In the genomic region with DNA sequence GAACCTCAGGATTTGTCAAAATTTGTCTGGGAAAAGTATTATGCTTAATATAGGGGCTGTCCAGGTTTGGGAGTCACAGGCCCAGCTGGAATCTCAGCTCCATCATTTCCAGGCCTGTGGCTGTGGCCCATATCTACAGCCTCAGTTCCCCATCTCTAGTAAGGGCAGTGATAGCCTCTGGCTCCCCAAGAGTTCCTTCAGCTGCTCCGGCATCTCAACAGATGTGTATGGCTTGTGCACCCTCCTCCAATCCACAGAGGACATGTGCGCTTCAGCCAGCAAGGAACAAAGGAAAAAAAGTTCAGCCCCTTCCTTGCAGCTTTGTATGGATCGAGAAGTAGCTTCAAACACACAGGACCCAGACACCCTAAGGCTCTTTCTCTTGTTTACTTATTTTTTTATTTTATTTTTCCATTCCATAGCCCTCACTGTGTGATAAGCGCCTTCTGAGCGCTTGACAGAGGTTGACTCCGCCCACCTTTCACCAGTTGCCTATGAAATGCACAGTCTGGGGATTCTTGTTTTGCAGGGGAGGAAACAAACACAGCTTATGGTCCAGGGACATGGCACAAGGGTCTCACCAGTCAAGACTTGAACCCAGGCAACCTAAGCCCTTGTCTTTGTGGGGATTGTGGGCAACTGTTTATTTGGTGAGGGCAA, we compare ENCODE assay signal across 11 mouse cellular contexts.
DNase-seq lines count a peak whose midpoint lies in the region; ATAC-seq and TF ChIP-seq lines count a peak whose summit lies in the region.
"Had no signal": no experiment of that assay in that cellular context is flagged by ENCODE, and none has a peak within 500 bp of the region (broad histone marks: within the 10 kb centered on the region; RNA-seq: fewer than 3 reads in every experiment).

No protein-coding gene starts in this region.

- WGBS in forebrain, embryonic 10.5 days, result 90% methylated on average over 6 of the region's 6 CpGs
- 92% methylated on average over 6 of the region's 6 CpGs for WGBS in forebrain, embryonic 13.5 days
- WGBS in spleen, adult 2 months, result 89% methylated on average over 6 of the region's 6 CpGs
- 83% methylated on average over 6 of the region's 6 CpGs for WGBS in limb, embryonic 12.5 days

- no peaks in the 10 kb centered on the region for H3K9me3 ChIP-seq in forebrain, embryonic 10.5 days
- H3K9me3 ChIP-seq in forebrain, embryonic 13.5 days (replicated peaks), result no peaks in the 10 kb centered on the region
- no peaks in the 10 kb centered on the region for H3K9me3 ChIP-seq in limb, embryonic 12.5 days
- H3K9me3 ChIP-seq: forebrain, embryonic 12.5 days; midbrain, embryonic 13.5 days had no signal

- no peaks in the 10 kb centered on the region for H3K27me3 ChIP-seq in forebrain, embryonic 10.5 days (ENCODE audit: poor library complexity, severe bottlenecking)
- H3K27me3 ChIP-seq in forebrain, embryonic 13.5 days, result no peaks in the 10 kb centered on the region
- no peaks in the 10 kb centered on the region for H3K27me3 ChIP-seq in spleen, adult 2 months (ENCODE audit: control insufficient read depth, insufficient read depth, low read length)
- H3K27me3 ChIP-seq in limb, embryonic 12.5 days, result no peaks in the 10 kb centered on the region; the same call in 1 of the 2 replicates
- H3K27me3 ChIP-seq: forebrain, embryonic 12.5 days; midbrain, embryonic 13.5 days had no signal

- no peak overlapping the region for H3K4me3 ChIP-seq in forebrain, embryonic 10.5 days
- no peak overlapping the region for H3K4me3 ChIP-seq in forebrain, embryonic 13.5 days
- H3K4me3 ChIP-seq in spleen, adult 2 months (ENCODE audit: extremely low read depth, insufficient read depth, insufficient read length), result no peak overlapping the region
- no peak overlapping the region for H3K4me3 ChIP-seq in limb, embryonic 12.5 days (replicated peaks)
- H3K4me3 ChIP-seq: forebrain, embryonic 12.5 days; midbrain, embryonic 13.5 days had no signal

- no peak overlapping the region for H3K4me2 ChIP-seq in forebrain, embryonic 13.5 days
- no peak overlapping the region for H3K4me2 ChIP-seq in limb, embryonic 12.5 days
- H3K4me2 ChIP-seq: forebrain, embryonic 12.5 days; midbrain, embryonic 13.5 days had no signal

- H3K36me3 ChIP-seq in forebrain, embryonic 10.5 days (replicated peaks), result no peaks in the 10 kb centered on the region
- no peaks in the 10 kb centered on the region for H3K36me3 ChIP-seq in forebrain, embryonic 13.5 days (ENCODE audit: poor library complexity, severe bottlenecking)
- H3K36me3 ChIP-seq in spleen, adult 2 months (ENCODE audit: control insufficient read depth, insufficient read depth, low read length), result no peaks in the 10 kb centered on the region
- H3K36me3 ChIP-seq in limb, embryonic 12.5 days, result no peaks in the 10 kb centered on the region
- H3K36me3 ChIP-seq: forebrain, embryonic 12.5 days; midbrain, embryonic 13.5 days had no signal

- TF ChIP-seq CTCF in spleen, adult 2 months (IDR thresholded peaks at IDR 0.05; ENCODE audit: extremely low read depth, insufficient read depth, insufficient read length, insufficient replicate concordance), result no peak

- H3K27ac ChIP-seq in forebrain, embryonic 10.5 days, result peak overlapping the region; percentile 67
- no peak overlapping the region for H3K27ac ChIP-seq in forebrain, embryonic 13.5 days
- H3K27ac ChIP-seq in spleen, adult 2 months (ENCODE audit: insufficient read depth, low read length), result 0 out of 2 replicates have a peak overlapping the region, but pooled peaks have one; percentile 5
- H3K27ac ChIP-seq in limb, embryonic 12.5 days, result no peak overlapping the region
- H3K27ac ChIP-seq: midbrain, embryonic 13.5 days had no signal

- no peak for ATAC-seq in forebrain, embryonic 13.5 days
- ATAC-seq in limb, embryonic 12.5 days (ENCODE audit: insufficient number of reproducible peaks, insufficient read depth, low FRiP score, low TSS enrichment, low read depth), result 0 out of 2 replicates have a peak, but pooled peaks have one; percentile 22

- no peak for TF ChIP-seq POLR2A in spleen, adult 2 months (IDR thresholded peaks at IDR 0.05; ENCODE audit: low read depth, low read length)

- H3K4me1 ChIP-seq in forebrain, embryonic 10.5 days, result peaks cover 54% of the 10 kb centered on the region
- peaks cover 15% of the 10 kb centered on the region for H3K4me1 ChIP-seq in forebrain, embryonic 13.5 days
- peaks cover 3% of the 10 kb centered on the region; the same call in 1 of the 2 replicates for H3K4me1 ChIP-seq in spleen, adult 2 months (ENCODE audit: control insufficient read depth, insufficient read depth, insufficient read length)
- peaks cover 39% of the 10 kb centered on the region for H3K4me1 ChIP-seq in limb, embryonic 12.5 days (replicated peaks)

- H3K9ac ChIP-seq in forebrain, embryonic 13.5 days, result no peak overlapping the region
- no peak overlapping the region for H3K9ac ChIP-seq in limb, embryonic 12.5 days (replicated peaks)
- H3K9ac ChIP-seq: forebrain, embryonic 12.5 days; midbrain, embryonic 13.5 days had no signal

- DNase-seq in forebrain, embryonic 10.5 days (ENCODE audit: extremely low spot score, low spot score), result no peak
- DNase-seq in spleen, adult 2 months (ENCODE audit: low read depth in 1 of 2, low spot score in 2 of 2), result no peak
- DNase-seq in spleen, postnatal 14 days (ENCODE audit: low spot score in 2 of 2), result no peak
- DNase-seq in B cell, adult 2 months, result no peak
- no peak for DNase-seq in frontal cortex, postnatal 25 days (ENCODE audit: low spot score in 2 of 2)
- no peak for DNase-seq in retina, embryonic 14.5 days (ENCODE audit: low spot score)
- DNase-seq: layer of hippocampus, postnatal 36 days had no signal

Comparison
In these comparisons a context has a peak if more than half of its experiments do, and no peak if none do; other contexts are left out.
1. H3K27ac ChIP-seq: peak in forebrain, embryonic 10.5 days (single experiment) and spleen, adult 2 months (single experiment); none in forebrain, embryonic 13.5 days (single experiment) and limb, embryonic 12.5 days (single experiment).